Mouse (Mus musculus) G1E (cell line): ENCODE data around the gene Got2.

Experiments
- CTCF ChIP-seq: IDR thresholded peaks from 2 replicates; pipeline ENCODE4 v1.5.1; 2012; ENCODE audit warnings: low read depth, low read length, inconsistent platforms, mixed read lengths
- GATA1 ChIP-seq: IDR thresholded peaks from 2 replicates; pipeline ENCODE4 v1.6.1; 2012; ENCODE audit warnings: borderline replicate concordance, low read length, inconsistent platforms, mixed read lengths
- TAL1 ChIP-seq: conservative IDR thresholded peaks from 2 replicates; pipeline ENCODE4 v1.6.1; 2012; ENCODE audit warnings: low read depth, low read length, inconsistent platforms, mixed read lengths

DNA sequence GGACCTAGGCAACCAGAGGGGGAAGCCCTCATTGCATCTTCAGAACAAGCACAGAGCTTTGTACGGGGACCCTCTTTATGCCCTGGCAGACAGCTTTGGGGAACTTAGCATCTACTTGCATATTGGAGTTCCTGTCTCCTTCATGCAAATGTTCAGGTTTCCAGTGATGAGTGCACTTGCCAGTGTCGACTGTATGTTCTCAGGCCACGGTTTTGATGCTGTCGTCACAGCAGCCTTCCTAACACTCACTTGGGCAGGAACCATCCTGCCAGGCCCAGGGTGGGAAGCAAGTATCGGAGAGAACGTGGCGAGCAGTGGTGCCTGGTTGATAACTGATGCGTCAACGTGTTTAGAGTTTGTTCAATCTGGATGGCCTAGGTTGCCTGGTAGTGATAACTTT is 6.2 kb downstream of the Got2 start:
- TF ChIP-seq CTCF, result no peak
- TF ChIP-seq GATA1, result no peak
- TF ChIP-seq TAL1, result no peak
